Mouse (Mus musculus) MEL (cell line): Measurements from ENCODE around the gene Zfp512b. TPM values are rescaled to one million over a fixed set of nuclear protein-coding genes. Genes with fewer than 3 reads are reported as not detected.

ENCODE experiments used
- DNase-seq: peaks from one replicate; pipeline ENCODE4 v3.0.0; 2011; ENCODE audit warnings: low read depth, low spot score
- H3K27ac ChIP-seq: 2 replicates; pipeline ENCODE4 v1.5.1; 2012; ENCODE audit warnings: low read depth, mild to moderate bottlenecking, control low read depth, low read length, moderate library complexity; ENCODE audit not compliant: control insufficient read depth
- H3K27me3 ChIP-seq, 2 experiments: fragments of 150-350 bp in 1 of 2; sonication (generic) in 1 of 2; 2 replicates each; pipeline ENCODE4 v1.6.1; 2012; ENCODE audit warnings: low read length in 2 of 2, mild to moderate bottlenecking in 2 of 2, improper control_type of control experiment in 1 of 2, moderate library complexity in 1 of 2; ENCODE audit not compliant: insufficient read depth in 2 of 2, control insufficient read depth in 1 of 2
- H3K36me3 ChIP-seq, 2 experiments: 2 replicates each; pipeline ENCODE4 v1.6.1; 2012 to 2014; ENCODE audit warnings: low read length in 2 of 2, improper control_type of control experiment in 1 of 2, inconsistent platforms in 1 of 2, mild to moderate bottlenecking in 1 of 2; ENCODE audit not compliant: insufficient read depth in 2 of 2, control insufficient read depth in 1 of 2
- H3K4me1 ChIP-seq, 2 experiments: fragments of 150-350 bp in 1 of 2; sonication (generic) in 1 of 2; 2 replicates each; pipeline ENCODE4 v1.6.1; 2012; ENCODE audit warnings: low read length in 2 of 2, improper control_type of control experiment in 1 of 2, mild to moderate bottlenecking in 1 of 2; ENCODE audit not compliant: insufficient read depth in 2 of 2, control insufficient read depth in 1 of 2
- H3K4me3 ChIP-seq, 2 experiments: fragments of 150-350 bp in 1 of 2; sonication (generic) in 1 of 2; 2 replicates each; pipeline ENCODE4 v1.5.1; 2012; ENCODE audit warnings: low read depth in 2 of 2, low read length in 2 of 2, mild to moderate bottlenecking in 2 of 2, moderate library complexity in 2 of 2, control low read depth in 1 of 2, improper control_type of control experiment in 1 of 2; ENCODE audit not compliant: control insufficient read depth in 1 of 2, insufficient read depth in 1 of 2
- H3K79me2 ChIP-seq: 2 replicates; pipeline ENCODE4 v1.6.1; 2012; ENCODE audit warnings: mild to moderate bottlenecking, low read length, moderate library complexity; ENCODE audit not compliant: control insufficient read depth, poor library complexity, insufficient read depth
- H3K9ac ChIP-seq: 2 replicates; pipeline ENCODE4 v1.6.1; 2012; ENCODE audit warnings: low read depth, mild to moderate bottlenecking, control low read depth, low read length, moderate library complexity; ENCODE audit not compliant: control insufficient read depth, poor library complexity, severe bottlenecking
- H3K9me3 ChIP-seq: fragments of 150-350 bp; sonication (generic); replicated peaks from 2 replicates; pipeline ENCODE4 v1.6.1; 2012; ENCODE audit warnings: mild to moderate bottlenecking, low read length, improper control_type of control experiment, moderate library complexity; ENCODE audit not compliant: insufficient read depth
- BHLHE40 ChIP-seq: IDR thresholded peaks from 2 replicates; pipeline ENCODE4 v1.6.1; 2012; ENCODE audit warnings: low read depth, mild to moderate bottlenecking, inconsistent platforms, low read length, improper control_type of control experiment, borderline replicate concordance
- CHD1 ChIP-seq: IDR thresholded peaks from 2 replicates; pipeline ENCODE4 v1.6.1; 2012; ENCODE audit warnings: low read depth, mild to moderate bottlenecking, inconsistent platforms, low read length, improper control_type of control experiment
- CHD2 ChIP-seq: IDR thresholded peaks from 2 replicates; pipeline ENCODE4 v1.6.1; 2011; ENCODE audit warnings: low read length, improper control_type of control experiment
- CTCF ChIP-seq, 3 experiments: IDR thresholded peaks in 2 of 3; conservative IDR thresholded peaks in 1 of 3; 2 replicates each; pipeline ENCODE4 v1.5.1; 2011 to 2012; ENCODE audit warnings: low read length in 3 of 3, low read depth in 2 of 3, mild to moderate bottlenecking in 2 of 3, improper control_type of control experiment in 1 of 3, inconsistent platforms in 1 of 3, mixed read lengths in 1 of 3, moderate library complexity in 1 of 3; ENCODE audit not compliant: control insufficient read depth in 1 of 3, insufficient read depth in 1 of 3, poor library complexity in 1 of 3, severe bottlenecking in 1 of 3
- E2F4 ChIP-seq: IDR thresholded peaks from 2 replicates; pipeline ENCODE4 v1.6.1; 2011; ENCODE audit warnings: low read depth, low read length, improper control_type of control experiment, borderline replicate concordance
- ELF1 ChIP-seq: IDR thresholded peaks from 2 replicates; pipeline ENCODE4 v1.6.1; 2014; ENCODE audit warnings: low read depth, mild to moderate bottlenecking, inconsistent platforms, low read length, improper control_type of control experiment, moderate library complexity
- EP300 ChIP-seq, 2 experiments: IDR thresholded peaks; 2 replicates each; pipeline ENCODE4 v1.6.1; 2011; ENCODE audit warnings: improper control_type of control experiment in 2 of 2, low read length in 2 of 2, low read depth in 1 of 2, mild to moderate bottlenecking in 1 of 2
- ETS1 ChIP-seq: IDR thresholded peaks from 2 replicates; pipeline ENCODE4 v1.6.1; 2012; ENCODE audit warnings: low read depth, mild to moderate bottlenecking, inconsistent platforms, low read length, improper control_type of control experiment, moderate library complexity
- GABPA ChIP-seq: IDR thresholded peaks from 2 replicates; pipeline ENCODE4 v1.6.1; 2012; ENCODE audit warnings: low read depth, mild to moderate bottlenecking, inconsistent platforms, low read length, improper control_type of control experiment, moderate library complexity
- GATA1 ChIP-seq: IDR thresholded peaks from 2 replicates; pipeline ENCODE4 v1.6.1; 2011; ENCODE audit warnings: low read depth, low read length, improper control_type of control experiment
- HCFC1 ChIP-seq: IDR thresholded peaks from 2 replicates; pipeline ENCODE4 v1.6.1; 2012; ENCODE audit warnings: low read depth, mild to moderate bottlenecking, inconsistent platforms, low read length, improper control_type of control experiment, moderate library complexity
- JUND ChIP-seq: IDR thresholded peaks from 2 replicates; pipeline ENCODE4 v1.6.1; 2011; ENCODE audit warnings: low read depth, mild to moderate bottlenecking, improper control_type of control experiment, low read length
- KAT2A ChIP-seq: conservative IDR thresholded peaks from 2 replicates; pipeline ENCODE4 v1.6.1; 2012; ENCODE audit warnings: low read depth, low read length, improper control_type of control experiment, inconsistent platforms
- MAFK ChIP-seq: IDR thresholded peaks from 2 replicates; pipeline ENCODE4 v1.6.1; 2011; ENCODE audit warnings: low read depth, mild to moderate bottlenecking, low read length, improper control_type of control experiment, borderline replicate concordance
- MAZ ChIP-seq: IDR thresholded peaks from 2 replicates; pipeline ENCODE4 v1.6.1; 2012; ENCODE audit warnings: low read depth, mild to moderate bottlenecking, inconsistent platforms, low read length, improper control_type of control experiment
- MEF2A ChIP-seq: IDR thresholded peaks from 2 replicates; pipeline ENCODE4 v1.6.1; 2014; ENCODE audit warnings: low read depth, mild to moderate bottlenecking, inconsistent platforms, low read length, improper control_type of control experiment; ENCODE audit not compliant: poor library complexity, insufficient replicate concordance, severe bottlenecking; ENCODE audit errors: extremely low read depth
- MXI1 ChIP-seq: IDR thresholded peaks from 2 replicates; pipeline ENCODE4 v1.6.1; 2011; ENCODE audit warnings: mild to moderate bottlenecking, low read depth, low read length, improper control_type of control experiment
- MYB ChIP-seq: IDR thresholded peaks from 2 replicates; pipeline ENCODE4 v1.6.1; 2011; ENCODE audit warnings: mild to moderate bottlenecking, low read depth, low read length, improper control_type of control experiment
- MYC ChIP-seq: IDR thresholded peaks from 2 replicates; pipeline ENCODE4 v1.6.1; 2011; ENCODE audit warnings: low read depth, mild to moderate bottlenecking, low read length, improper control_type of control experiment, moderate library complexity
- NELFE ChIP-seq: IDR thresholded peaks from 2 replicates; pipeline ENCODE4 v1.6.1; 2011; ENCODE audit warnings: low read depth, low read length, improper control_type of control experiment
- NRF1 ChIP-seq: IDR thresholded peaks from 2 replicates; pipeline ENCODE4 v1.6.1; 2014; ENCODE audit warnings: low read depth, mild to moderate bottlenecking, inconsistent platforms, low read length, improper control_type of control experiment, moderate library complexity; ENCODE audit not compliant: poor library complexity, insufficient read depth, severe bottlenecking
- POLR2A ChIP-seq, 2 experiments: IDR thresholded peaks; 2 replicates each; pipeline ENCODE4 v1.6.1; 2011 to 2012; ENCODE audit warnings: low read length in 2 of 2, mild to moderate bottlenecking in 2 of 2, control low read depth in 1 of 2, improper control_type of control experiment in 1 of 2, low read depth in 1 of 2, moderate library complexity in 1 of 2; ENCODE audit not compliant: control insufficient read depth in 1 of 2, insufficient read depth in 1 of 2, poor library complexity in 1 of 2
- POLR2AphosphoS2 ChIP-seq: IDR thresholded peaks from 2 replicates; pipeline ENCODE4 v1.6.1; 2011; ENCODE audit warnings: low read length, improper control_type of control experiment
- POLR2AphosphoS5 ChIP-seq: IDR thresholded peaks from 2 replicates; pipeline ENCODE4 v1.6.1; 2012; ENCODE audit warnings: low read depth, borderline replicate concordance, mild to moderate bottlenecking, inconsistent platforms, low read length, moderate library complexity, mixed read lengths
- RAD21 ChIP-seq: IDR thresholded peaks from 2 replicates; pipeline ENCODE4 v1.6.1; 2011; ENCODE audit warnings: mild to moderate bottlenecking, low read depth, low read length, improper control_type of control experiment
- RCOR1 ChIP-seq: IDR thresholded peaks from 2 replicates; pipeline ENCODE4 v1.6.1; 2012; ENCODE audit warnings: low read depth, mild to moderate bottlenecking, inconsistent platforms, low read length, improper control_type of control experiment
- SIN3A ChIP-seq: IDR thresholded peaks from 2 replicates; pipeline ENCODE4 v1.6.1; 2012; ENCODE audit warnings: low read length, improper control_type of control experiment, inconsistent platforms
- SMC3 ChIP-seq: IDR thresholded peaks from 2 replicates; pipeline ENCODE4 v1.6.1; 2011; ENCODE audit warnings: low read depth, low read length, improper control_type of control experiment
- TAL1 ChIP-seq: IDR thresholded peaks from 2 replicates; pipeline ENCODE4 v1.6.1; 2012; ENCODE audit warnings: mild to moderate bottlenecking, inconsistent platforms, low read length, moderate library complexity, mixed read lengths
- TBP ChIP-seq: IDR thresholded peaks from 2 replicates; pipeline ENCODE4 v1.8.0; 2011; ENCODE audit warnings: low read depth, low read length, improper control_type of control experiment
- TCF12 ChIP-seq: IDR thresholded peaks from 2 replicates; pipeline ENCODE4 v1.6.1; 2014; ENCODE audit warnings: low read depth, mild to moderate bottlenecking, inconsistent platforms, low read length, improper control_type of control experiment, moderate library complexity
- UBTF ChIP-seq: IDR thresholded peaks from 2 replicates; pipeline ENCODE4 v1.6.1; 2012; ENCODE audit warnings: low read depth, mild to moderate bottlenecking, inconsistent platforms, low read length, improper control_type of control experiment, moderate library complexity, borderline replicate concordance; ENCODE audit not compliant: insufficient read depth
- USF1 ChIP-seq: IDR thresholded peaks from 2 replicates; pipeline ENCODE4 v1.6.1; 2014; ENCODE audit warnings: low read depth, mild to moderate bottlenecking, inconsistent platforms, low read length, improper control_type of control experiment, moderate library complexity
- USF2 ChIP-seq, 2 experiments: IDR thresholded peaks; 2 replicates each; pipeline ENCODE4 v1.6.1; 2011 to 2012; ENCODE audit warnings: improper control_type of control experiment in 2 of 2, low read length in 2 of 2, borderline replicate concordance in 1 of 2, inconsistent platforms in 1 of 2, low read depth in 1 of 2, mild to moderate bottlenecking in 1 of 2; ENCODE audit not compliant: insufficient read depth in 1 of 2
- ZC3H11A ChIP-seq: IDR thresholded peaks from 2 replicates; pipeline ENCODE4 v1.6.1; 2012; ENCODE audit warnings: low read depth, mild to moderate bottlenecking, inconsistent platforms, low read length, improper control_type of control experiment
- ZMIZ1 ChIP-seq: IDR thresholded peaks from 2 replicates; pipeline ENCODE4 v1.6.1; 2012; ENCODE audit warnings: low read depth, mild to moderate bottlenecking, inconsistent platforms, low read length, improper control_type of control experiment, moderate library complexity
- ZNF384 ChIP-seq: IDR thresholded peaks from 2 replicates; pipeline ENCODE4 v1.6.1; 2012; ENCODE audit warnings: low read depth, mild to moderate bottlenecking, inconsistent platforms, low read length, improper control_type of control experiment
- polyA plus RNA-seq, 2 experiments: library from polyadenylated mRNA; stranded (reverse) in 1 of 2; unstranded in 1 of 2; fragments of >175 nt in 1 of 2; fragments of >200 nt in 1 of 2; gene quantifications; 2 replicates each; pipeline versions ENCODE4 v1.2.1 to v1.2.4; 2012; ENCODE audit warnings: low replicate concordance in 2 of 2, low read depth in 1 of 2; ENCODE audit not compliant: insufficient read length in 2 of 2, insufficient read depth in 1 of 2, missing spikeins in 1 of 2
- total RNA-seq: library from RNA; depleted of rRNA; stranded (reverse); fragments of 300-350 nt; gene quantifications from 2 replicates; pipeline ENCODE4 v1.2.3, GENCODE M21; 2012

Zfp512b gene
- total and polyA plus RNA-seq, 3 experiments, result 15.5 to 37.6 TPM; not detected in 1

GRCm38 (mm10) chr2:181581016-181581401 lies 11.6 kb downstream of the Zfp512b start:
- H3K9ac ChIP-seq, result peak overlapping the region; percentile 90
- no peaks in the 10 kb centered on the region for H3K27me3 ChIP-seq
- no peaks in the 10 kb centered on the region for H3K9me3 ChIP-seq
- H3K4me1 ChIP-seq, result peaks cover 18 to 20% of the 10 kb centered on the region in 2 experiments
- peak; percentile 97 for DNase-seq
- peaks cover 0 to 22% of the 10 kb centered on the region in 2 experiments; a peak in 2 of 4 replicates for H3K36me3 ChIP-seq
- H3K4me3 ChIP-seq, result peak overlapping the region; percentile 72 to 79
- H3K79me2 ChIP-seq, result peaks cover 8% of the 10 kb centered on the region
- H3K27ac ChIP-seq, result peak overlapping the region; percentile 80
- peak; percentile 94 for TF ChIP-seq MYC
- TF ChIP-seq ZC3H11A, result 0 out of 2 replicates have a peak, but pooled peaks have one; percentile 3
- TF ChIP-seq GATA1, result peak; percentile 52; the same call in 1 of the 2 replicates
- TF ChIP-seq MXI1, result peak; percentile 89
- no peak for TF ChIP-seq MEF2A
- TF ChIP-seq SMC3, result peak; percentile 72
- TF ChIP-seq CHD1, result 0 out of 2 replicates have a peak, but pooled peaks have one; percentile 57
- TF ChIP-seq ZNF384, result no peak
- TF ChIP-seq KAT2A, result no peak; the same call in 1 of the 2 replicates
- TF ChIP-seq ZMIZ1, result no peak; the same call in none of the 2 replicates
- TF ChIP-seq JUND, result no peak
- TF ChIP-seq MAFK, result no peak
- peak; percentile 83 for TF ChIP-seq HCFC1
- peak; percentile 55; the same call in 1 of the 2 replicates for TF ChIP-seq TCF12
- TF ChIP-seq SIN3A, result peak; percentile 83; the same call in 1 of the 2 replicates
- no peak for TF ChIP-seq POLR2AphosphoS2
- TF ChIP-seq RAD21, result peak; percentile 41
- no peak for TF ChIP-seq UBTF
- no peak for TF ChIP-seq E2F4
- TF ChIP-seq MYB, result no peak
- TF ChIP-seq NELFE, result peak; percentile 82
- TF ChIP-seq USF2 (IDR thresholded peaks at IDR 0.05; ENCODE audit: borderline replicate concordance in 1 of 2, insufficient read depth in 1 of 2, low read depth in 1 of 2, low read length in 2 of 2), result no peak
- no peak for TF ChIP-seq TAL1
- TF ChIP-seq TBP, result peak; percentile 81
- peak; percentile 8; the same call in 1 of the 2 replicates for TF ChIP-seq MAZ
- TF ChIP-seq ELF1, result peak; percentile 95
- TF ChIP-seq CTCF (IDR thresholded peaks at IDR 0.05 in 2 of 3, conservative IDR thresholded peaks at IDR 0.05 in 1 of 3; ENCODE audit: control insufficient read depth in 1 of 3, insufficient read depth in 1 of 3, low read depth in 2 of 3, low read length in 3 of 3, poor library complexity in 1 of 3, severe bottlenecking in 1 of 3), result peak; percentile 88 to 91 (median 89)
- TF ChIP-seq ETS1, result no peak
- peak; percentile 54 to 91; a peak in 3 of 4 replicates for TF ChIP-seq POLR2A (IDR thresholded peaks at IDR 0.05; ENCODE audit: control insufficient read depth in 1 of 2, insufficient read depth in 1 of 2, low read depth in 1 of 2, low read length in 2 of 2, poor library complexity in 1 of 2)
- peak; percentile 54; the same call in 1 of the 2 replicates for TF ChIP-seq USF1
- TF ChIP-seq BHLHE40, result peak; percentile 75; the same call in 1 of the 2 replicates
- TF ChIP-seq CHD2, result no peak
- TF ChIP-seq NRF1, result no peak
- no peak for TF ChIP-seq RCOR1
- no peak for TF ChIP-seq GABPA
- no peak for TF ChIP-seq EP300 (IDR thresholded peaks at IDR 0.05; ENCODE audit: low read depth in 1 of 2, low read length in 2 of 2)
- no peak for TF ChIP-seq POLR2AphosphoS5
